Mouse (Mus musculus): ENCODE results near the gene Defa20. TPM values are rescaled to one million over a fixed set of nuclear protein-coding genes. Genes with fewer than 3 reads are reported as not detected.
"Not testable (repeated sequence)": the region's sequence is repeated elsewhere in the genome, so short reads cannot be mapped to it uniquely, and the experiment has no call there.

Gene Defa20
- not detected for total RNA-seq (2021)

DNA sequence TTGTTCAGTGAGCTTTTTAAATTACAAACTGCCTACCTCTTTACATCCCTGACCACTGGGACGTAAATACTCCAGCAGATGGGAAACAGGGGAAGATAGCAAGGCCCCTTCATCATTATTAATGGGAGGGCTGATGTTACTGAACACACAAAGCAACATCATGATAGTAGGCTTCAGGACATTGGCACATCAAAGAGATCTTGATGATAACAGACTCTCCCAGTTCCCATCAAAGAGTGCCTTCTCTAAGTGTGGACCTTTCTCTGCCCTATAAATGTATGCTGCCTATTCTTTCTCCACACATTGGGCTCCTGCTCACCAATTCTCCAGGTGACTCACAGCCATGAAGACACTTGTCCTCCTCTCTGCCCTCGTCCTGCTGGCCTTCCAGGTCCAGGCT is at the start of gene Defa20:
Gene Defa20, plus strand, starts transcription at position 301 of the 400 bp plus-strand sequence.
- intact Hi-C loops (cut with DNase I); DNase-seq (ENCODE audit: low spot score in 2 of 2): not testable (repeated sequence)

DNA sequence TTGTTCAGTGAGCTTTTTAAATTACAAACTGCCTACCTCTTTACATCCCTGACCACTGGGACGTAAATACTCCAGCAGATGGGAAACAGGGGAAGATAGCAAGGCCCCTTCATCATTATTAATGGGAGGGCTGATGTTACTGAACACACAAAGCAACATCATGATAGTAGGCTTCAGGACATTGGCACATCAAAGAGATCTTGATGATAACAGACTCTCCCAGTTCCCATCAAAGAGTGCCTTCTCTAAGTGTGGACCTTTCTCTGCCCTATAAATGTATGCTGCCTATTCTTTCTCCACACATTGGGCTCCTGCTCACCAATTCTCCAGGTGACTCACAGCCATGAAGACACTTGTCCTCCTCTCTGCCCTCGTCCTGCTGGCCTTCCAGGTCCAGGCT is 19.7 kb downstream of the Defa20 start, which contains the start of gene Defa32:
Gene Defa32, plus strand, starts transcription at position 301 of the 400 bp plus-strand sequence.
- DNase-seq (ENCODE audit: low spot score in 2 of 2); intact Hi-C loops (cut with DNase I): not testable (repeated sequence)

Other genes with a start within 250 kb of the Defa20 start
- not detected for gene Defa27, start 193.7 kb upstream of the Defa20 start, total RNA-seq (2021)
- gene Defa29, start 182.2 kb upstream of the Defa20 start, total RNA-seq (2021) = not detected
- gene Defa2, start 130.7 kb upstream of the Defa20 start, total RNA-seq (2021) = not detected
- gene Defa33, start 117.4 kb upstream of the Defa20 start, total RNA-seq (2021) = not detected
- gene Defa36, start 81.8 kb upstream of the Defa20 start, total RNA-seq (2021) = not detected
- gene Gm7849, start 52.7 kb upstream of the Defa20 start, total RNA-seq (2021) = not detected
- gene Defa32, start 19.8 kb downstream of the Defa20 start, total RNA-seq (2021) = not detected
- not detected for gene Defa37, start 56.1 kb downstream of the Defa20 start, total RNA-seq (2021)
- gene Defa28, start 73.7 kb downstream of the Defa20 start, total RNA-seq (2021) = not detected
- gene Gm7861, start 85.2 kb downstream of the Defa20 start, total RNA-seq (2021) = not detected
- gene Defa26, start 108.9 kb downstream of the Defa20 start, total RNA-seq (2021) = not detected
- not detected for gene Defa17, start 146.5 kb downstream of the Defa20 start, total RNA-seq (2021)
- not detected for gene Defa34, start 156.5 kb downstream of the Defa20 start, total RNA-seq (2021)
- gene AY761184, start 194.4 kb downstream of the Defa20 start, total RNA-seq (2021) = not detected
- gene Defa24, start 225.2 kb downstream of the Defa20 start, total RNA-seq (2021) = not detected

All from left cerebral cortex, postnatal 36 days (tissue).